Mouse (Mus musculus) CH12.LX (cell line): ENCODE results near the gene Wdr26. TPM values are rescaled to one million over a fixed set of nuclear protein-coding genes. Genes with fewer than 3 reads are reported as not detected.
A peak's percentile ranks its signal among the peaks of the same experiment; 100 is the strongest.

Experiments used
- DNase-seq: peaks from one replicate; pipeline ENCODE4 v3.0.0-alpha.2; 2013; ENCODE audit errors: extremely low read depth
- H3K27ac ChIP-seq: 2 replicates; pipeline ENCODE4 v1.5.1; 2012; ENCODE audit warnings: low read depth, mild to moderate bottlenecking, control low read depth, moderate library complexity; ENCODE audit not compliant: insufficient read depth
- H3K27me3 ChIP-seq: replicated peaks from 2 replicates; pipeline ENCODE3; 2012; ENCODE audit warnings: inconsistent platforms
- H3K36me3 ChIP-seq, 2 experiments: replicated peaks in 1 of 2; 2 replicates each; pipeline versions ENCODE3 to v1.6.1; 2012; ENCODE audit warnings: inconsistent platforms in 1 of 2, low read length in 1 of 2, mild to moderate bottlenecking in 1 of 2, mixed read lengths in 1 of 2, moderate library complexity in 1 of 2; ENCODE audit not compliant: control insufficient read depth in 1 of 2, insufficient read depth in 1 of 2
- H3K4me1 ChIP-seq, 2 experiments: 2 replicates each; pipeline ENCODE4 v1.6.1; 2012; ENCODE audit warnings: inconsistent platforms in 1 of 2, moderate library complexity in 1 of 2; ENCODE audit not compliant: insufficient read depth in 2 of 2, control insufficient read depth in 1 of 2
- H3K4me2 ChIP-seq: 2 replicates; pipeline ENCODE4 v1.6.1; 2012; ENCODE audit warnings: low read depth, mild to moderate bottlenecking, control low read depth; ENCODE audit not compliant: poor library complexity, insufficient read depth, severe bottlenecking
- H3K4me3 ChIP-seq, 3 experiments: fragments of 150-350 bp in 1 of 3; sonication (generic) in 1 of 3; replicated peaks in 1 of 3; 2 replicates each; pipeline versions ENCODE3 to v1.5.1; 2011 to 2012; ENCODE audit warnings: low read depth in 2 of 3, low read length in 2 of 3, mild to moderate bottlenecking in 2 of 3, moderate library complexity in 2 of 3, control low read depth in 1 of 3, improper control_type of control experiment in 1 of 3, inconsistent platforms in 1 of 3, mixed read lengths in 1 of 3; ENCODE audit not compliant: poor library complexity in 1 of 3
- H3K79me2 ChIP-seq: replicated peaks from 2 replicates; pipeline ENCODE4 v1.6.1; 2012; ENCODE audit warnings: mild to moderate bottlenecking, moderate library complexity; ENCODE audit not compliant: control insufficient read depth, poor library complexity, insufficient read depth, severe bottlenecking; ENCODE audit errors: extremely low read depth
- H3K9ac ChIP-seq: 2 replicates; pipeline ENCODE4 v1.6.1; 2012; ENCODE audit warnings: low read depth, mild to moderate bottlenecking, control low read depth, moderate library complexity; ENCODE audit not compliant: insufficient read depth
- H3K9me3 ChIP-seq: replicated peaks from 2 replicates; pipeline ENCODE3; 2012; ENCODE audit warnings: low read length, inconsistent platforms, mixed read lengths
- CHD2 ChIP-seq: IDR thresholded peaks from 2 replicates; pipeline ENCODE4 v1.6.1; 2011; ENCODE audit warnings: low read length, improper control_type of control experiment
- CTCF ChIP-seq, 2 experiments: IDR thresholded peaks in 1 of 2; conservative IDR thresholded peaks in 1 of 2; 2 replicates each; pipeline ENCODE4 v1.5.1; 2011 to 2012; ENCODE audit warnings: low read depth in 2 of 2, low read length in 2 of 2, improper control_type of control experiment in 1 of 2, inconsistent platforms in 1 of 2, mild to moderate bottlenecking in 1 of 2, moderate library complexity in 1 of 2
- E2F4 ChIP-seq: IDR thresholded peaks from 2 replicates; pipeline ENCODE4 v1.6.1; 2011; ENCODE audit warnings: low read depth, low read length, improper control_type of control experiment; ENCODE audit not compliant: insufficient replicate concordance
- ELF1 ChIP-seq: IDR thresholded peaks from 2 replicates; pipeline ENCODE4 v1.6.1; 2014; ENCODE audit warnings: low read depth, mild to moderate bottlenecking, inconsistent platforms, low read length, improper control_type of control experiment
- EP300 ChIP-seq: IDR thresholded peaks from 2 replicates; pipeline ENCODE4 v1.6.1; 2011; ENCODE audit warnings: low read length, improper control_type of control experiment
- GABPA ChIP-seq: IDR thresholded peaks from 2 replicates; pipeline ENCODE4 v1.6.1; 2012; ENCODE audit warnings: low read depth, low read length, improper control_type of control experiment, inconsistent platforms; ENCODE audit not compliant: insufficient replicate concordance
- JUN ChIP-seq: IDR thresholded peaks from 2 replicates; pipeline ENCODE4 v1.6.1; 2011; ENCODE audit warnings: low read depth, mild to moderate bottlenecking, low read length, improper control_type of control experiment, moderate library complexity; ENCODE audit not compliant: insufficient read depth
- JUND ChIP-seq: conservative IDR thresholded peaks from 2 replicates; pipeline ENCODE4 v1.6.1; 2011; ENCODE audit warnings: low read depth, low read length, improper control_type of control experiment
- KAT2A ChIP-seq: IDR thresholded peaks from 2 replicates; pipeline ENCODE4 v1.6.1; 2012; ENCODE audit warnings: low read length, improper control_type of control experiment, inconsistent platforms; ENCODE audit not compliant: insufficient replicate concordance
- MAFK ChIP-seq: IDR thresholded peaks from 2 replicates; pipeline ENCODE4 v1.6.1; 2011; ENCODE audit warnings: low read length, improper control_type of control experiment; ENCODE audit not compliant: insufficient replicate concordance
- MAX ChIP-seq: IDR thresholded peaks from 2 replicates; pipeline ENCODE4 v1.6.1; 2011; ENCODE audit warnings: low read length, improper control_type of control experiment
- MEF2A ChIP-seq: IDR thresholded peaks from 2 replicates; pipeline ENCODE4 v1.6.1; 2014; ENCODE audit warnings: low read depth, mild to moderate bottlenecking, inconsistent platforms, low read length, improper control_type of control experiment, borderline replicate concordance
- MXI1 ChIP-seq: IDR thresholded peaks from 2 replicates; pipeline ENCODE4 v1.6.1; 2011; ENCODE audit warnings: mild to moderate bottlenecking, low read depth, low read length, improper control_type of control experiment
- NELFE ChIP-seq: IDR thresholded peaks from 2 replicates; pipeline ENCODE4 v1.6.1; 2011; ENCODE audit warnings: low read depth, low read length, improper control_type of control experiment
- RAD21 ChIP-seq: IDR thresholded peaks from 2 replicates; pipeline ENCODE4 v1.6.1; 2011; ENCODE audit warnings: low read depth, mild to moderate bottlenecking, low read length, improper control_type of control experiment, moderate library complexity
- RCOR1 ChIP-seq: conservative IDR thresholded peaks from 2 replicates; pipeline ENCODE4 v1.6.1; 2012; ENCODE audit warnings: low read depth, mild to moderate bottlenecking, inconsistent platforms, low read length, improper control_type of control experiment
- SMC3 ChIP-seq: IDR thresholded peaks from 2 replicates; pipeline ENCODE4 v1.6.1; 2011; ENCODE audit warnings: low read depth, low read length, improper control_type of control experiment
- TBP ChIP-seq: conservative IDR thresholded peaks from 2 replicates; pipeline ENCODE4 v1.6.1; 2011; ENCODE audit warnings: low read depth, low read length, improper control_type of control experiment
- UBTF ChIP-seq: IDR thresholded peaks from 2 replicates; pipeline ENCODE4 v1.6.1; 2012; ENCODE audit warnings: low read depth, mild to moderate bottlenecking, inconsistent platforms, low read length, improper control_type of control experiment, moderate library complexity
- USF2 ChIP-seq: conservative IDR thresholded peaks from 2 replicates; pipeline ENCODE4 v1.6.1; 2011; ENCODE audit warnings: low read depth, low read length, improper control_type of control experiment
- ZNF384 ChIP-seq: IDR thresholded peaks from 2 replicates; pipeline ENCODE4 v1.6.1; 2012; ENCODE audit warnings: low read depth, low read length, improper control_type of control experiment, inconsistent platforms
- dilution Hi-C: fragments of 300-500 bp; cut with MboI; formaldehyde crosslinking; loops from 2 replicates; pipeline ENCODE4 v1.14.3; 2020; ENCODE audit warnings: low sequenced_read_pairs; ENCODE audit not compliant: extremely low pct_unique_long_range_greater_than_20kb, extremely low pct_ligation_motif_present
- in situ Hi-C: fragments of 300-500 bp; cut with MboI; formaldehyde crosslinking; loops from 3 replicates; pipeline ENCODE4 v1.14.3; 2019; ENCODE audit warnings: low sequenced_read_pairs, low pct_ligation_motif_present, low pct_unique_long_range_greater_than_20kb, mixed read lengths
- polyA plus RNA-seq: library from polyadenylated mRNA; unstranded; fragments of >175 nt; gene quantifications from 2 replicates; pipeline ENCODE4 v1.2.1, GENCODE M21; 2012; ENCODE audit warnings: low read depth; ENCODE audit not compliant: insufficient read length
- total RNA-seq, 2 experiments: library from RNA; depleted of rRNA; stranded (reverse); fragments of 300-350 nt in 1 of 2; fragments of >200 nt in 1 of 2; gene quantifications; 2 replicates each; pipeline ENCODE4 v1.2.3; 2012 to 2014

The Wdr26 gene
- total and polyA plus RNA-seq, 3 experiments, result 32.4 to 65.0 (median 34.2) TPM

GRCm38 (mm10) chr1:181150827-181151534 is 60.8 kb downstream of the Wdr26 start (continued):
- peak; percentile 92; the same call in 1 of the 2 replicates for TF ChIP-seq KAT2A
- TF ChIP-seq CHD2, result peak; percentile 12; the same call in 1 of the 2 replicates
- TF ChIP-seq RCOR1, result peak; percentile 59

- H3K27ac ChIP-seq, result no peak overlapping the region
- no peaks in the 10 kb centered on the region for H3K9me3 ChIP-seq
- in situ Hi-C loops, result no loop called here
- dilution Hi-C loops, result no loop called here
- H3K4me2 ChIP-seq, result no peak overlapping the region
- H3K4me3 ChIP-seq, result peak overlapping the region in 1 of 3 experiments; percentile 82
- peaks cover 0 to 17% of the 10 kb centered on the region in 2 experiments for H3K36me3 ChIP-seq
- H3K9ac ChIP-seq, result no peak overlapping the region
- H3K4me1 ChIP-seq, result peaks cover 7 to 55% of the 10 kb centered on the region in 2 experiments
- no peak for TF ChIP-seq EP300
- no peak for TF ChIP-seq NELFE
- no peak for TF ChIP-seq USF2
- no peak for TF ChIP-seq E2F4
- TF ChIP-seq MXI1, result no peak
- TF ChIP-seq ZNF384, result no peak
- no peak for TF ChIP-seq MAX
- no peak for TF ChIP-seq GABPA
- no peak for TF ChIP-seq MAFK
- no peak for TF ChIP-seq UBTF
- no peak for TF ChIP-seq MEF2A
- no peak for TF ChIP-seq CTCF (conservative IDR thresholded peaks at IDR 0.05 in 1 of 2, IDR thresholded peaks at IDR 0.05 in 1 of 2; ENCODE audit: low read depth in 2 of 2, low read length in 2 of 2)
- TF ChIP-seq JUND, result no peak
- TF ChIP-seq RCOR1, result no peak
- TF ChIP-seq TBP, result no peak
- no peak for TF ChIP-seq SMC3
- TF ChIP-seq JUN, result no peak
- no peak for TF ChIP-seq ELF1
- no peak for TF ChIP-seq RAD21
- peaks cover 20% of the 10 kb centered on the region for H3K79me2 ChIP-seq
- no peak for DNase-seq
- no peaks in the 10 kb centered on the region for H3K27me3 ChIP-seq
Observed at GRCm38 (mm10) chr1:181150431-181150826, 61.4 kb downstream of the Wdr26 start.
